Mouse (Mus musculus) thymus, adult 2 months (tissue): ENCODE results near the gene Tmem167b. TPM values are rescaled to one million over a fixed set of nuclear protein-coding genes. Genes with fewer than 3 reads are reported as not detected.

Experiments
- DNase-seq: peaks from one replicate; pipeline ENCODE4 v3.0.0; 2021
- H3K27ac ChIP-seq: fragments of 200-500 bp; 2 replicates; pipeline ENCODE4 v1.5.1; 2012; ENCODE audit warnings: low read length, control low read depth; ENCODE audit not compliant: control insufficient read depth, insufficient read depth
- H3K27me3 ChIP-seq: fragments of 200-500 bp; 2 replicates; pipeline ENCODE4 v1.6.1; 2012; ENCODE audit warnings: mild to moderate bottlenecking, low read length, moderate library complexity, mixed read lengths; ENCODE audit not compliant: control insufficient read depth, insufficient read depth
- H3K36me3 ChIP-seq: fragments of 200-500 bp; 2 replicates; pipeline ENCODE4 v1.6.1; 2012; ENCODE audit warnings: mild to moderate bottlenecking, low read length, moderate library complexity; ENCODE audit not compliant: control insufficient read depth, insufficient read depth
- H3K4me1 ChIP-seq: fragments of 200-500 bp; replicated peaks from 2 replicates; pipeline ENCODE4 v1.6.1; 2012; ENCODE audit warnings: low read length; ENCODE audit not compliant: control insufficient read depth, insufficient read depth
- H3K4me3 ChIP-seq: fragments of 200-500 bp; 2 replicates; pipeline ENCODE4 v1.5.1; 2012; ENCODE audit warnings: mild to moderate bottlenecking, low read length, control low read depth, moderate library complexity; ENCODE audit not compliant: control insufficient read depth, insufficient read depth
- CTCF ChIP-seq: fragments of 200-500 bp; IDR thresholded peaks from 2 replicates; pipeline ENCODE4 v1.5.1; 2012; ENCODE audit warnings: mild to moderate bottlenecking, control low read depth, low read length, moderate library complexity, borderline replicate concordance; ENCODE audit not compliant: control insufficient read depth, poor library complexity, insufficient read depth; ENCODE audit errors: extremely low read depth
- POLR2A ChIP-seq: fragments of 200-500 bp; IDR thresholded peaks from 2 replicates; pipeline ENCODE4 v1.6.1; 2012; ENCODE audit warnings: mild to moderate bottlenecking, low read length, control low read depth, moderate library complexity; ENCODE audit not compliant: control insufficient read depth, poor library complexity, insufficient read depth; ENCODE audit errors: extremely low read depth
- WGBS: fragments of 180-500 bp; shearing (Covaris S2); methylation state at CpG from one replicate; pipeline ENCODE4 v1.1.7; 2018; 5-methylcytosine and 5-hydroxymethylcytosine counted together
- polyA plus RNA-seq: library from polyadenylated mRNA; depleted of rRNA; stranded (reverse); fragments of >200 nt; gene quantifications from 2 replicates; pipeline ENCODE4 v1.2.3, GENCODE M21; 2012; rRNA removed

Tmem167b gene
- polyA plus RNA-seq, 1 experiment: 5.2 TPM

- DNase-seq: no peak
- 68% methylated on average over 4 of the region's 4 CpGs for WGBS
- TF ChIP-seq POLR2A (no peak), CTCF (no peak)
Observed at GRCm38 (mm10) chr3:108518276-108518675, 44.0 kb downstream of the Tmem167b start.

GRCm38 (mm10) chr3:108513465-108513864 lies 48.8 kb downstream of the Tmem167b start:
- H3K36me3 ChIP-seq: no peaks in the 10 kb centered on the region
- H3K4me3 ChIP-seq: no peak overlapping the region
- no peaks in the 10 kb centered on the region for H3K27me3 ChIP-seq
- DNase-seq: no peak
- H3K27ac ChIP-seq: no peak overlapping the region
- no peaks in the 10 kb centered on the region for H3K4me1 ChIP-seq
- 86% methylated on average over 3 of the region's 3 CpGs for WGBS
- TF ChIP-seq POLR2A (no peak), CTCF (no peak)

More at GRCm38 (mm10) chr3:108518276-108518675, 44.0 kb downstream of the Tmem167b start:
- no peak overlapping the region for H3K4me3 ChIP-seq
- H3K4me1 ChIP-seq: no peaks in the 10 kb centered on the region
- no peak overlapping the region for H3K27ac ChIP-seq
- no peaks in the 10 kb centered on the region for H3K36me3 ChIP-seq
- H3K27me3 ChIP-seq: no peaks in the 10 kb centered on the region

- TF ChIP-seq CTCF (no peak), POLR2A (no peak)
- H3K27me3 ChIP-seq: no peaks in the 10 kb centered on the region
- 45% methylated on average over 9 of the region's 9 CpGs for WGBS
- H3K27ac ChIP-seq: no peak overlapping the region
- H3K4me1 ChIP-seq: no peaks in the 10 kb centered on the region
- H3K36me3 ChIP-seq: no peaks in the 10 kb centered on the region
- no peak for DNase-seq
- H3K4me3 ChIP-seq: no peak overlapping the region
Observed at GRCm38 (mm10) chr3:108510716-108511483, 51.4 kb downstream of the Tmem167b start.

GRCm38 (mm10) chr3:108510156-108510555 lies 52.1 kb downstream of the Tmem167b start:
- H3K4me3 ChIP-seq: no peak overlapping the region
- H3K27ac ChIP-seq: no peak overlapping the region
- no peaks in the 10 kb centered on the region for H3K4me1 ChIP-seq
- H3K36me3 ChIP-seq: no peaks in the 10 kb centered on the region
- H3K27me3 ChIP-seq: no peaks in the 10 kb centered on the region
- 67% methylated on average over 2 of the region's 2 CpGs for WGBS
- TF ChIP-seq POLR2A: no peak
- TF ChIP-seq CTCF: no peak
- no peak for DNase-seq

- H3K4me1 ChIP-seq: no peaks in the 10 kb centered on the region
- no peak for DNase-seq
- no peak overlapping the region for H3K4me3 ChIP-seq
- WGBS: 86% methylated on average over 4 of the region's 4 CpGs
- no peaks in the 10 kb centered on the region for H3K27me3 ChIP-seq
- no peaks in the 10 kb centered on the region for H3K36me3 ChIP-seq
- no peak overlapping the region for H3K27ac ChIP-seq
- no peak for TF ChIP-seq POLR2A
- TF ChIP-seq CTCF: no peak
Observed at GRCm38 (mm10) chr3:108508745-108509474, 53.4 kb downstream of the Tmem167b start.

Other genes starting within 250 kb of the Tmem167b start
- gene Mybphl, start 197.6 kb downstream of the Tmem167b start, polyA plus RNA-seq: 8.3 and 16.6 TPM in 2 replicates
- 27.9 and 29.9 TPM in 2 replicates for gene Psrc1, start 178.6 kb downstream of the Tmem167b start, polyA plus RNA-seq
- gene Celsr2, start 146.9 kb downstream of the Tmem167b start, polyA plus RNA-seq: 28.2 and 37.6 TPM in 2 replicates
- gene Sars, start 117.3 kb downstream of the Tmem167b start, polyA plus RNA-seq: 45.7 and 46.5 TPM in 2 replicates
- gene 1700013F07Rik, start 28.3 kb downstream of the Tmem167b start, polyA plus RNA-seq: 0.16 TPM in 1 of 2 replicates, not detected in the other
- 1.7 and 1.8 TPM in 2 replicates for gene 5330417C22Rik, start 25.9 kb downstream of the Tmem167b start, polyA plus RNA-seq
- 3.0 and 4.5 TPM in 2 replicates for gene Taf13, start 9.2 kb upstream of the Tmem167b start, polyA plus RNA-seq
- gene Wdr47, start 28.8 kb upstream of the Tmem167b start, polyA plus RNA-seq: 7.8 and 8.3 TPM in 2 replicates
- 47.5 and 51.0 TPM in 2 replicates for gene Clcc1, start 91.4 kb upstream of the Tmem167b start, polyA plus RNA-seq
- 6.2 and 7.8 TPM in 2 replicates for gene Gpsm2, start 159.8 kb upstream of the Tmem167b start, polyA plus RNA-seq
- gene Aknad1, start 177.2 kb upstream of the Tmem167b start, polyA plus RNA-seq: 0.05 TPM in 1 of 2 replicates, not detected in the other